ENCODE assay signal across 8 mouse cellular contexts in genomic region chr5:134639269-134639682, GRCm38 (mm10). TPM values are rescaled to one million over a fixed set of nuclear protein-coding genes. Genes with fewer than 3 reads are reported as not detected.
DNase-seq lines count a peak whose midpoint lies in the region; ATAC-seq and TF ChIP-seq lines count a peak whose summit lies in the region.

Gene Eif4h (minus strand): TSS chr5:134639490.

- H3K27ac ChIP-seq in bone marrow macrophage, adult 2 months (ENCODE audit: insufficient read depth, low read depth, low read length): peak within 1 kb of the TSS; percentile 79
- H3K27ac ChIP-seq in embryonic fibroblast, embryonic 13.5 days (ENCODE audit: insufficient read depth, low read length): peak within 1 kb of the TSS; percentile 86
- H3K27ac ChIP-seq in kidney, embryonic 14.5 days (ENCODE audit: low read depth, low read length): peak within 1 kb of the TSS; percentile 96
- peak within 1 kb of the TSS; percentile 97 for H3K27ac ChIP-seq in limb, embryonic 15.5 days

- peak; percentile 96 for ATAC-seq in kidney, embryonic 14.5 days (ENCODE audit: low FRiP score, low TSS enrichment)
- ATAC-seq in limb, embryonic 15.5 days (ENCODE audit: insufficient number of reproducible peaks, low FRiP score, low TSS enrichment, low read depth): peak; percentile 93

- H3K4me3 ChIP-seq in bone marrow macrophage, adult 2 months (ENCODE audit: insufficient read depth, low read length): peak within 1 kb of the TSS; percentile 99
- H3K4me3 ChIP-seq in embryonic fibroblast, embryonic 13.5 days (ENCODE audit: insufficient read depth, low read length): peak within 1 kb of the TSS; percentile 98
- peak within 1 kb of the TSS; percentile 100 for H3K4me3 ChIP-seq in kidney, embryonic 14.5 days (ENCODE audit: low read length)
- H3K4me3 ChIP-seq in limb, embryonic 15.5 days: peak within 1 kb of the TSS; percentile 97

- no peak for TF ChIP-seq POLR2A in bone marrow macrophage, adult 2 months (IDR thresholded peaks at IDR 0.05; ENCODE audit: borderline replicate concordance, low read depth, low read length)
- peak; percentile 77 for TF ChIP-seq POLR2A in embryonic fibroblast, embryonic 13.5 days (IDR thresholded peaks at IDR 0.05; ENCODE audit: low read depth, low read length)

- DNase-seq in A20 (ENCODE audit: low read depth, low spot score): peak; percentile 98
- DNase-seq in heart, adult 9 months (ENCODE audit: low spot score in 2 of 2): peak; percentile 96 to 97
- peak; percentile 91 to 97 for DNase-seq in monocyte, adult 2 months (ENCODE audit: low read depth in 1 of 2, low spot score in 2 of 2)
- DNase-seq in spleen, postnatal 36 days (ENCODE audit: low spot score in 2 of 2): peak; percentile 96 to 97

- H3K4me2 ChIP-seq in kidney, embryonic 14.5 days (replicated peaks; ENCODE audit: low read depth, low read length): peak within 1 kb of the TSS; percentile 75
- H3K4me2 ChIP-seq in limb, embryonic 15.5 days: peak within 1 kb of the TSS; percentile 70

- no peaks in the 10 kb centered on the region for H3K27me3 ChIP-seq in kidney, embryonic 14.5 days (ENCODE audit: control insufficient read depth, insufficient read depth, low read length)
- H3K27me3 ChIP-seq in limb, embryonic 15.5 days: no peaks in the 10 kb centered on the region

- H3K9me3 ChIP-seq in kidney, embryonic 14.5 days (ENCODE audit: control insufficient read depth, low read length): no peaks in the 10 kb centered on the region
- no peaks in the 10 kb centered on the region for H3K9me3 ChIP-seq in limb, embryonic 15.5 days

- peaks cover 24% of the 10 kb centered on the region for H3K36me3 ChIP-seq in kidney, embryonic 14.5 days (ENCODE audit: control insufficient read depth, insufficient read depth, low read length)
- peaks cover 19% of the 10 kb centered on the region for H3K36me3 ChIP-seq in limb, embryonic 15.5 days

- 1% methylated on average over 52 of the region's 52 CpGs for WGBS in kidney, embryonic 14.5 days
- under 1% methylated on average over 52 of the region's 52 CpGs for WGBS in limb, embryonic 15.5 days

- H3K4me1 ChIP-seq in bone marrow macrophage, adult 2 months (ENCODE audit: control insufficient read depth, insufficient read depth, low read length): peaks cover 12% of the 10 kb centered on the region
- peaks cover 4% of the 10 kb centered on the region; the same call in 1 of the 2 replicates for H3K4me1 ChIP-seq in embryonic fibroblast, embryonic 13.5 days (ENCODE audit: control insufficient read depth, insufficient read depth, low read length)
- peaks cover 7% of the 10 kb centered on the region for H3K4me1 ChIP-seq in kidney, embryonic 14.5 days (ENCODE audit: control insufficient read depth, insufficient read depth, low read length)
- H3K4me1 ChIP-seq in limb, embryonic 15.5 days: peaks cover 14% of the 10 kb centered on the region

- peak within 1 kb of the TSS; percentile 100 for H3K9ac ChIP-seq in kidney, embryonic 14.5 days (ENCODE audit: low read depth, low read length)
- peak within 1 kb of the TSS; percentile 100 for H3K9ac ChIP-seq in limb, embryonic 15.5 days

- TF ChIP-seq CTCF in bone marrow macrophage, adult 2 months (IDR thresholded peaks at IDR 0.05; ENCODE audit: low read depth, low read length): no peak
- TF ChIP-seq CTCF in embryonic fibroblast, embryonic 13.5 days (IDR thresholded peaks at IDR 0.05; ENCODE audit: borderline replicate concordance, insufficient read depth, low read length): no peak

RNA-seq across cellular contexts. Expression of gene Eif4h, which starts in this region (rescaled TPM):
- 169 and 175 TPM in 2 replicates for polyA plus RNA-seq in bone marrow macrophage, adult 2 months (2012; ENCODE audit: insufficient read depth, insufficient read length, missing spikeins)
- 208 and 219 TPM in 2 replicates for polyA plus RNA-seq in embryonic fibroblast, embryonic 13.5 days (2011; ENCODE audit: insufficient read length, low read depth, missing spikeins)
- polyA plus RNA-seq in kidney, embryonic 14.5 days (2014; fragmentation: Nextera tagmentation; extraction: Ambion mirVana): 463 and 491 TPM in 2 replicates
- polyA plus RNA-seq in limb, embryonic 15.5 days (2015; fragmentation: Nextera tagmentation; extraction: Ambion mirVana): 408 and 425 TPM in 2 replicates

Comparison
In these comparisons a context has a peak if more than half of its experiments do, and no peak if none do; other contexts are left out.
1. Peak in every context shown above with its lines: DNase-seq, ATAC-seq, H3K4me3 ChIP-seq and H3K27ac ChIP-seq.